Mouse (Mus musculus) frontal cortex, postnatal 36 days (tissue): Measurements from ENCODE around the gene Bcl6b.

Source experiments
- DNase-seq, 2 experiments: peaks; one replicate each; pipeline ENCODE4 v3.0.0; 2022; ENCODE audit warnings: low spot score in 2 of 2

The Bcl6b gene

GRCm38 (mm10) chr11:70233016-70233415 lies 3.4 kb upstream of the Bcl6b start:
- DNase-seq: no peak

GRCm38 (mm10) chr11:70232546-70232945 lies 2.9 kb upstream of the Bcl6b start:
- DNase-seq: no peak

- DNase-seq: peak in 1 of 2 experiments; percentile 73
Observed at GRCm38 (mm10) chr11:70230239-70230727, 685 bp upstream of the Bcl6b start.

- peak; percentile 80 to 81 for DNase-seq
Observed at GRCm38 (mm10) chr11:70228828-70229227, 770 bp downstream of the Bcl6b start.

GRCm38 (mm10) chr11:70227661-70228245 lies 1.8 kb downstream of the Bcl6b start:
- no peak for DNase-seq

GRCm38 (mm10) chr11:70227126-70227525 lies 2.5 kb downstream of the Bcl6b start:
- peak in 1 of 2 experiments; percentile 72 for DNase-seq

GRCm38 (mm10) chr11:70226602-70226890 lies 3.1 kb downstream of the Bcl6b start:
- DNase-seq: no peak

- DNase-seq: no peak
Observed at GRCm38 (mm10) chr11:70225798-70226601, 3.6 kb downstream of the Bcl6b start.

GRCm38 (mm10) chr11:70223724-70224123 lies 5.9 kb downstream of the Bcl6b start:
- DNase-seq: no peak

- DNase-seq: no peak
Observed at GRCm38 (mm10) chr11:70221603-70222500, 7.7 kb downstream of the Bcl6b start.

GRCm38 (mm10) chr11:70220731-70221602 lies 8.6 kb downstream of the Bcl6b start, which contains the start of gene Slc16a13:
TSS of gene Slc16a13 (minus strand) at chr11:70221064.
- DNase-seq: peak; percentile 93 to 95

- no peak for DNase-seq
Observed at GRCm38 (mm10) chr11:70220323-70220722, 9.3 kb downstream of the Bcl6b start.

- no peak for DNase-seq
Observed at GRCm38 (mm10) chr11:70219873-70220272, 9.7 kb downstream of the Bcl6b start.

GRCm38 (mm10) chr11:70218741-70219470 lies 10.7 kb downstream of the Bcl6b start:
- no peak for DNase-seq

GRCm38 (mm10) chr11:70218039-70218438 lies 11.6 kb downstream of the Bcl6b start:
- DNase-seq: no peak

GRCm38 (mm10) chr11:70216103-70216502 lies 13.5 kb downstream of the Bcl6b start:
- DNase-seq: no peak

GRCm38 (mm10) chr11:70215301-70215700 lies 14.3 kb downstream of the Bcl6b start:
- DNase-seq: no peak

- DNase-seq: no peak
Observed at GRCm38 (mm10) chr11:70214856-70215209, 14.8 kb downstream of the Bcl6b start.

GRCm38 (mm10) chr11:70214191-70214855 lies 15.3 kb downstream of the Bcl6b start:
- DNase-seq: peak in 1 of 2 experiments; percentile 45

- peak in 1 of 2 experiments; percentile 53 for DNase-seq
Observed at GRCm38 (mm10) chr11:70213736-70214135, 15.9 kb downstream of the Bcl6b start.
